Mouse (Mus musculus) embryonic facial prominence, embryonic 14.5 days (tissue): ENCODE measurements around the gene Hoxb9. TPM values are rescaled to one million over a fixed set of nuclear protein-coding genes. Genes with fewer than 3 reads are reported as not detected.

Experiments used
- ATAC-seq: fragments of 200-750 bp; cut with Nextera tagmentation; 2 replicates; pipeline ENCODE4 v1.8.0; 2017; ENCODE audit warnings: low read depth, moderate number of reproducible peaks, moderate TSS enrichment
- DNase-seq: peaks from one replicate; pipeline ENCODE4 v3.0.0-alpha.2; 2015; ENCODE audit warnings: low spot score
- H3K27ac ChIP-seq: fragments of 300-500 bp; sonication (generic); replicated peaks from 2 replicates; pipeline ENCODE4 v1.5.1; 2014; ENCODE audit warnings: low read depth, mild to moderate bottlenecking, low read length, moderate library complexity
- H3K27me3 ChIP-seq: fragments of 300-500 bp; sonication (generic); replicated peaks from 2 replicates; pipeline ENCODE4 v1.6.1; 2014; ENCODE audit warnings: low read length; ENCODE audit not compliant: control insufficient read depth, insufficient read depth
- H3K36me3 ChIP-seq: fragments of 300-500 bp; sonication (generic); 2 replicates; pipeline ENCODE4 v1.6.1; 2014; ENCODE audit warnings: low read length, mixed read lengths; ENCODE audit not compliant: control insufficient read depth, insufficient read depth
- H3K4me1 ChIP-seq: fragments of 300-500 bp; sonication (generic); 2 replicates; pipeline ENCODE4 v1.6.1; 2014; ENCODE audit warnings: antibody characterized with exemption, low read length; ENCODE audit not compliant: control insufficient read depth, insufficient read depth
- H3K4me2 ChIP-seq: fragments of 300-500 bp; sonication (generic); 2 replicates; pipeline ENCODE4 v1.6.1; 2014; ENCODE audit warnings: low read depth, mild to moderate bottlenecking, low read length, moderate library complexity, mixed read lengths
- H3K4me3 ChIP-seq: fragments of 300-500 bp; sonication (generic); 2 replicates; pipeline ENCODE4 v1.5.1; 2014; ENCODE audit warnings: low read depth, mild to moderate bottlenecking, low read length
- H3K9ac ChIP-seq: fragments of 300-500 bp; sonication (generic); 2 replicates; pipeline ENCODE4 v1.6.1; 2014; ENCODE audit warnings: low read depth, mild to moderate bottlenecking, low read length, moderate library complexity, mixed read lengths
- H3K9me3 ChIP-seq: fragments of 300-500 bp; sonication (generic); 2 replicates; pipeline ENCODE4 v1.6.1; 2016; ENCODE audit warnings: low read length; ENCODE audit not compliant: control insufficient read depth
- WGBS: fragments of 180-500 bp; shearing (Covaris S2); extraction: QIAGEN DNeasy Blood & Tissue Kit; methylation state at CpG from one replicate; pipeline ENCODE4 v1.1.7; 2014; 5-methylcytosine and 5-hydroxymethylcytosine counted together
- polyA plus RNA-seq: library from polyadenylated mRNA; unstranded; fragments of >200 nt; fragmentation: Nextera tagmentation; extraction: Ambion mirVana; gene quantifications from 2 replicates; pipeline ENCODE4 v1.2.1, GENCODE M21; 2014

Hoxb9 gene
- polyA plus RNA-seq, 1 experiment from 2014 or later: 0.10 TPM

DNA sequence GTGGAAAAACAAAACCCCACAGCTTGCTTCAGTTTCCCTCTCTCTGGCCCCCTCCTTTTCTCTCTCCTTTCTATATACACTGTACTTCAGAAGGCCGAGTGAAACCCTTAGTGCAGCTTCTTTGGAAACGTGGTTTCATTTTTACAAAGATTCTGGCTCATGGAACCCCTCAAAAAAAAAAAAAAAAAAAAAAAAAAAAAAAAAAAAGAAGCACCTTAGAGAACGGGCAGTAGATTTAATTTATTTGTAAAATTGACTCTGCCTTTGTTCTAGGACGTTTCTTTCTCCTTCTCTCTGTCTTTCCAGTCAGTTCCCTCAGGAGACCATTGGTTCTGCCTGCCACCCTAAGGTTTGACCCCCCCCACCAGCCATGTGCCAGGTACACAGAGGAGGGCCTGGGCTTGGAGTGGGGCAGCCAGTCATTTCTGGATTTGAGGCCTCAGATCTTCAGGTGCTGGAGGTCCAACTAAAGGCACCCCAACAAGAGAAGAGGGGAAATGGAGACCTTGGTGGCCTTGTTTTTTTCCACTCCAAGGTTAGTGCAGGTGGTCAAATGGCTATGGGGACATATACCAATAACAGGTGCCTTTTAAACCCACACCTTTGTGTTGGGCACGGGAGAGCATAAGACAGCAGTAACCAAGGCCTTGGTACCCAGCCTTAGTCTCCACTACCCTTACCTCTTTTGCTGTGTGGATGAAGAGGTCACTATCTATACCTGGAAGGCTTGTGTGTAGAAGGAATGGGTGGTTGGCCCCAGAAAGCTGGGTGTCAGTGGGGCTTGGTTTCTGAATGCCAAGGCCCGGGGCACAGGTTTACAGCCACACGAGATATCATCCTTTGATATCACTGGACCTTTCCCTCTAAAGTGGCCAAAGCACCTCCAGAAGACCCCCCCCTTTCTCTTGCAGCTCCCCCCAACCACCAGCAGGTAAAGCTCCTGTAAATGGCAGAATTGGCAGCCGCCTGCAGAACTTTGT, 9.4 kb downstream of the Hoxb9 start:
- 18% methylated on average over 8 of the region's 8 CpGs for WGBS
- no peaks in the 10 kb centered on the region for H3K36me3 ChIP-seq

DNA sequence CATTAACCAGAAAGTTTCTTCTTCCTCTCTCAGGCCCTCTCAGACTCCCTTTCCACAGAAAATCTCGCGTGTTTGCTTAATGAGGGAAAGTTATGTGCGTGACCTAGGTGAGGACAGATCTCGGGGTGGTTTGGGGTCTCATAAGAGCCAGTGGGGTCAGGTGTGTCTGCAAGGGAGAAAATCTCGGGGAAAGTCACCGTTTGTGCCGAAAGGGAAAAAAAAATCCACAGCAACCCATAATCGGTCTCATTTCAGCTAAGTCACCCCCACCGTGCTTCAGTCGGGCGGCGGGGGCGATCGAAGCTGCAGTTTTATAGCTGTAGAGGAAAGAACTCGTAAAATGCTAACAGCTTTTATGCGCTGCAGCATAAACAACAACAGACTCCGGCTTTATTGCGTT, 10.1 kb downstream of the Hoxb9 start:
- H3K4me1 ChIP-seq: peaks cover 4% of the 10 kb centered on the region; the same call in 1 of the 2 replicates
- H3K4me2 ChIP-seq: no peak overlapping the region

More for the DNA sequence above, 9.4 kb downstream of the Hoxb9 start:
- peaks cover 98% of the 10 kb centered on the region for H3K27me3 ChIP-seq
- H3K9ac ChIP-seq: no peak overlapping the region
- H3K4me2 ChIP-seq: no peak overlapping the region
- DNase-seq (no peak), ATAC-seq (no peak)
- no peaks in the 10 kb centered on the region for H3K9me3 ChIP-seq
- H3K4me3 ChIP-seq: no peak overlapping the region
- H3K4me1 ChIP-seq: peaks cover 4% of the 10 kb centered on the region; the same call in 1 of the 2 replicates
- no peak overlapping the region for H3K27ac ChIP-seq

DNA sequence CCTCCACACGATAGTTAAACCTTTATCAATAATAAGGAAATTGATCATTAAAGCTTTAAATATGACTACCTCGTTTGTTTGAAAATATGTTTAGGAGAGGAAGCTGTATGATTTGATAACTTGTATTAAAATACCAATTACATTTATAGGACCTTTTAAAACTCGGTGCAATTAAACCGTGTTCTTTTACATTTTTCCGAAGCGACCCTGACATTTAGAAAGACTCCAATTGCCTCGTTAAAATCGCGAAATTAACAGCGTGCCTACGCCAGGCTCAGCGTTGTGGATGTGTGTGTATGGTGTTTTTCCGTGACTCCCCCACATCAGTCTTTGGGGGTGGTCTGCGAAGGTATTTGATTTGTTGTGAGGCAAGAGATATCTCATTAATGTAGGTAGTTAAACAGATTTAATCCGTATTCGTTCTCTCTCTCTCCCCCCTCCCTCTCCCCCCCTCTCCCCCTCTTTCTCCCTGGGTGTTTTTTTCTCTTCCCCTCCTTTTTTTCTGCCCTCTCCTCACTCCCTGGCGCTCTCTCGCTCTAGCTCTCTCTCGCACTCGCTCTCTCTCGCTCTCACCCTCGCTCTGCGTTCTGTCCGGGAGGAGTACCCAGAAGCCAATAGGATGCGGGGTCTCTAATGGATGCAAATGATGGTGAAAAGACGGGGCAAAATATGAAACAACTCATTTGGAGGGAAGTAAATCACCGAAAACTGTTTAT, 10.8 kb downstream of the Hoxb9 start, which contains the start of gene Hoxb8:
Gene Hoxb8 (plus strand): TSS at position 51 of the 716 bp plus-strand sequence.
- WGBS: 1% methylated on average over 27 of the region's 27 CpGs
- Histone ChIP-seq H3K27ac (no peak within 1 kb of the TSS), H3K9me3 (no peaks in the 10 kb centered on the region)

More for the DNA sequence above, 10.1 kb downstream of the Hoxb9 start:
- H3K27me3 ChIP-seq: peaks cover 98% of the 10 kb centered on the region
- H3K4me3 ChIP-seq: no peak overlapping the region
- H3K9ac ChIP-seq: no peak overlapping the region
- no peak for ATAC-seq
- no peaks in the 10 kb centered on the region for H3K36me3 ChIP-seq
- H3K9me3 ChIP-seq: no peaks in the 10 kb centered on the region
- 5% methylated on average over 18 of the region's 18 CpGs for WGBS
- no peak for DNase-seq
- no peak overlapping the region for H3K27ac ChIP-seq

GRCm38 (mm10) chr11:96282795-96283430, 11.7 kb downstream of the Hoxb9 start:
- peaks cover 98% of the 10 kb centered on the region for H3K27me3 ChIP-seq
- under 1% methylated on average over 45 of the region's 49 CpGs for WGBS
- ATAC-seq (no peak), DNase-seq (no peak)
- H3K27ac ChIP-seq: no peak overlapping the region
- H3K4me2 ChIP-seq: no peak overlapping the region
- H3K36me3 ChIP-seq: no peaks in the 10 kb centered on the region
- no peaks in the 10 kb centered on the region for H3K9me3 ChIP-seq
- H3K4me3 ChIP-seq: no peak overlapping the region
- H3K4me1 ChIP-seq: peaks cover 4% of the 10 kb centered on the region; the same call in 1 of the 2 replicates
- no peak overlapping the region for H3K9ac ChIP-seq

More for the DNA sequence above, 10.8 kb downstream of the Hoxb9 start, which contains the start of gene Hoxb8:
- Histone ChIP-seq H3K4me1 (peaks cover 4% of the 10 kb centered on the region; the same call in 1 of the 2 replicates), H3K36me3 (no peaks in the 10 kb centered on the region), H3K9ac (no peak within 1 kb of the TSS), H3K4me2 (no peak within 1 kb of the TSS), H3K4me3 (no peak within 1 kb of the TSS), H3K27me3 (peaks cover 98% of the 10 kb centered on the region)
- ATAC-seq: no peak
- no peak for DNase-seq

GRCm38 (mm10) chr11:96284041-96284749, 12.9 kb downstream of the Hoxb9 start:
- 0% methylated on average over 40 of the region's 49 CpGs for WGBS
- Histone ChIP-seq H3K4me3 (peak overlapping the region; percentile 26), H3K27me3 (peaks cover 98% of the 10 kb centered on the region), H3K4me1 (peaks cover 4% of the 10 kb centered on the region; the same call in 1 of the 2 replicates), H3K9ac (no peak overlapping the region), H3K36me3 (no peaks in the 10 kb centered on the region), H3K27ac (no peak overlapping the region), H3K4me2 (peak overlapping the region; percentile 48), H3K9me3 (no peaks in the 10 kb centered on the region)
- DNase-seq (no peak), ATAC-seq (peak; percentile 67; the same call in 1 of the 2 replicates)

DNA sequence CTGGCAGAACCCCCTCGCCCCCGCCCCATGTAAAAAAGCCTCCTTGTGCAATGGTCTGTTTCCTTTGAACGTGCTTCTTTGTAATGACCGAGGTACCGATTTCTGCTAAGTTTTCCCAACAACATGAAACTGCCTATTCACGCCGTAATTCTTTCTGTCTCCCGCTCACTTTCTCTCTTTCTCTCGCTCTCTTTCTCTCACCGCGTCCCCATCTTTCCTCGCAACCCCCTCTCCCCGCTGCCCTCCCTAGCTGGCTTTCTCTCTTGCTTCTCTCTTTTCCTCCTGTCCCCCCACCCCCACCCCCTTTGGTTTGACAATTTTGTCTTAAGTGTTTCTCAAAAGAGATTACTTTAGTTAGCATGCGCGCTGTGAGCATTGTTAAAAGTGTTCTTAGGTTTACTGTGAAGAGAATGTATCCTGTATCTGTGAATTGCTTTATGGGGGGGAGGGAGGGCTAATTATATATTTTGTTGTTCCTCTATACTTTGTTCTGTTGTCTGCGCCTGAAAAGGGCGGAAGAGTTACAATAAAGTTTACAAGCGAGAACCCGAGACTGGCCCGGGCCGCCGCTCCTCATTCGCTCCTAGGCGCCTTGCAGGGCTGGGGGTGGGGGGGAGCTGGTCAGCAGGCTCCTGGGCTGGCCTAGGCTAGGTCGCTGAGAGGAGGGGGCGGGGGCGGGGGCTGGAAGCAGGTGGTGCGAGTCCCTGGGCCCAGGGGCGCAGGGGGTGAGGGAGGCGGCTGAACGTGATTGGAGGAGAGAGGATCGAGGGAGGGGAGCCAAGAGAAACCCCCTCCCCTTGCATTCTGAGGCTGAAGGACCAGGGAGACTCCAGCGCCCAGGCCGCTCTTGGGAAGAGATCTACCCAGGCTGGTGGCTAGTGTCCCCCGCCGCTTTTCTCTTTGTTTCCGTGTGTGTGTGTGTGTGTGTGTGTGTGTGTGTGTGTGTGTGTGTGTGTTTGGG, 13.8 kb downstream of the Hoxb9 start:
- Histone ChIP-seq H3K4me1 (peaks cover 4% of the 10 kb centered on the region; the same call in 1 of the 2 replicates), H3K27ac (no peak overlapping the region; the same call in 1 of the 2 replicates), H3K27me3 (peaks cover 98% of the 10 kb centered on the region), H3K9me3 (no peaks in the 10 kb centered on the region), H3K4me3 (peak overlapping the region; percentile 26), H3K36me3 (no peaks in the 10 kb centered on the region), H3K9ac (no peak overlapping the region), H3K4me2 (peak overlapping the region; percentile 48; the same call in 1 of the 2 replicates)
- 1% methylated on average over 27 of the region's 37 CpGs for WGBS
- ATAC-seq (no peak), DNase-seq (no peak)
